Mouse (Mus musculus) CD4-positive, CD25-positive, alpha-beta regulatory T cell, adult 4 months (primary cell): ENCODE measurements around the gene Pbld1. TPM values are rescaled to one million over a fixed set of nuclear protein-coding genes. Genes with fewer than 3 reads are reported as not detected.
A peak's percentile ranks its signal among the peaks of the same experiment; 100 is the strongest.

Experiments
- ATAC-seq: one replicate; pipeline ENCODE4 v1.8.0; 2017
- polyA plus RNA-seq, 2 experiments: library from polyadenylated mRNA; unstranded; fragments of 100-300 nt; shearing (Covaris generic); gene quantifications; one replicate each; pipeline ENCODE4 v1.2.1; 2017

Pbld1 gene
- polyA plus RNA-seq, 2 experiments from 2014 or later: 0.13 TPM; not detected in 1

DNA sequence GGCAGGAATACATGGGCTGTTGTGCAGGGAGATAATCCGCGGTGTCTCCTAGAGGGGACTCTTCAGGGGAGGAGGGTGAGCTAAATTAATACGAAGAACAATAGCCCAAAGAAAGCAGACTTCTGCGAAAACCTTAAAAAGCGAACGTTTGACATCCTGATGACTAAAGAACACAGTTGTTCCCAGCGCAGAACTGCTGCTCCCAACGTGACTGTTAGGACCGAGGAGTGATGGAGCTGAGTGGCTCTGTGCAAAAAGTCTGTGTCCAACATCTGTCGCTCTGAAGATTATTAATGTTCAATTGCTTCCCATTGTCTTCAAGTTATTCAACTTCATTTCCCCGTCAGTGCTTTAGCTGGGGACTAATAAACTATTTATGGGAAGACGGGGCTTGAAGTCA lies 38.2 kb downstream of the Pbld1 start:
- no peak for ATAC-seq

GRCm38 (mm10) chr10:63099521-63099920 lies 39.6 kb downstream of the Pbld1 start, which contains the start of gene Atoh7:
Gene Atoh7 (plus strand): TSS chr10:63099651.
- ATAC-seq: no peak

GRCm38 (mm10) chr10:63099941-63100562 lies 40.1 kb downstream of the Pbld1 start:
- ATAC-seq: no peak

DNA sequence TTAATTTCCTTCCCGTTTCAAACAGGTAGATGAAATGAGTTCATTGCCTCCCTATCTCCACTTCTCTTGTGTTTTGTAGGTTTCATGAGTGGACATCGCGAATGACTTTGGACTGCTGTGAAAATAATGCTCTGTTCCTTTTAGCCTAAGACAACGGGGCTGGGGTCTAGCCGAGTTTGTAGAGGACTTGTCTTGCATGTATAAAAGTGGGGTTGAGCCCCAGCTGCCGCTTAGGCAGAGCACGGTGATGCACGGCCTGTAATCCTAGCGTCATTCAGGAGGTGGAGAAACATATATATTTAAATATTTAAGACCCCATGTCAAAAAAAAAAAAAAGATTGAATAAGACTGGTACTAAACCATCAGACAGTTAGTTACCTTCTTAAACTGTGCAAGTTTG lies 40.7 kb downstream of the Pbld1 start:
- ATAC-seq: no peak

GRCm38 (mm10) chr10:63113027-63113604 lies 53.2 kb downstream of the Pbld1 start:
- peak; percentile 34 for ATAC-seq

DNA sequence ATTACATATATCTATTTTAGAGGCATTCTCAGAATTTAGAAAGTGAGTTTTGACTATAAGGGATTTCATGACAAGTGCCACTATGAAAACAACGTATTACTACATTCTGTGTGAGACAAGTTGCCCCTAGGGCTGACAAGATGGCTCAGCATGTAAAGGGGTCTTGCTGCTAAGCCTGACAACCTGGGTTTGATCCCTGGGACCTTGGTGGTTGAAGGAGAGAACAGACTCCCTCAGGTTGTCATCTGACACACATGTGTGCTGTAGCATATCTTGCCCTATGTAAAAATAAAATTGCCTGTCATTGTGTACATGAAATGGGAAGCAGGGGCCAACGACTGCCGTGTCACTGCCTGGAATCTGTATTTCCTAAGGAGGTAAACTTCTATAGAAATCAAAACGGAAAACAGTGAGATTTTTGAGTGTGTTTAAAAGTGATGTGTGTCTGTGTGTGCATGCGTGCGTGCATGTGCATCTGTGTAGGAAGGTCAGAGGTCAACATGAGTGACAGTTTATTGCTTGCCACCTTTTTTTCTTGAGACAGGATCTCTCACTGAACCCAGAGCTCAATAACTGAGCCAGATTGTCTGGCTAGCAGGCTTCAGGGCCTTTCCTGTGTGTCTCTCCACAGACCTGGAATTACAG lies 53.9 kb downstream of the Pbld1 start:
- no peak for ATAC-seq

DNA sequence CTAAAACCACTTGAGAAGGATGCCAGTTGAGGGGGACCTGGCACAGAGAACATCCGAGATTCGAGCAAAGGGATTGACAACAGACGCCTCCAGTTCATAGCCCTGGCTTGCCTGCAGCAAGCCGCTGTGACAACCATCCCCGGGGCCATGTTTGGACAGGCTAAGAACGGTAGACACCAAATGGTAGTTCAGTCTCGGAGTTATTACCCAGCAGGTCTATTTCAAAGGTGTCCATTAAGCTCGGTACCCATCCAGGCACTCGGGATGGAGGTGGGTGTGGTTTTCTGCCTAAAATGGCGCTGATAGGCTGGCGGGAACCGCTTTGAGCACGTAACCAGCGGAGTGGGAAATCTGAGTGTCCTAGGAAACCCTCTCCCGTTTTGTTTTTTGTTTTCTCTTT lies 55.9 kb downstream of the Pbld1 start:
- ATAC-seq: no peak

GRCm38 (mm10) chr10:63116376-63116775 lies 56.4 kb downstream of the Pbld1 start:
- ATAC-seq: no peak

GRCm38 (mm10) chr10:63117583-63117982 lies 57.6 kb downstream of the Pbld1 start:
- ATAC-seq: no peak

DNA sequence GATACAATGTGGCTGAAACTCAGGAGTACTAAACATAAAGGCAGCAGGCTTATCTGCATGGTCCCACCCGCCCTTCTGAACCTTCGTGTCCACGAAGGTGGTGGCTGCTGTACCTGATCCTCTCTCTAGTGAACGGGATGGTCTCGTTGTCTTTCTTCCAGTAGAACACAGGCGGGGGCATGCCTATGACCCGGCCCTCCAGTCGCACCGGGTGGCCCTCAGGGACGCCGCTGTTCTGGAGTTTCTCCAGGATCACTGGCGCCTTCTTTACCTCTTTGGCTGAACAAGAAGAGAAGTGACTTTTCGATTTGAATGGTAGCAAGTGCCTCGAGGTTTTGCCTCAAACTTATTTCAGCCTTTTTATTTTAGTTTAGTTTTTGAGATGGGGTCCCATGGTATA lies 60.0 kb downstream of the Pbld1 start:
- ATAC-seq: no peak

GRCm38 (mm10) chr10:63121961-63122360 lies 62.0 kb downstream of the Pbld1 start:
- ATAC-seq: no peak

DNA sequence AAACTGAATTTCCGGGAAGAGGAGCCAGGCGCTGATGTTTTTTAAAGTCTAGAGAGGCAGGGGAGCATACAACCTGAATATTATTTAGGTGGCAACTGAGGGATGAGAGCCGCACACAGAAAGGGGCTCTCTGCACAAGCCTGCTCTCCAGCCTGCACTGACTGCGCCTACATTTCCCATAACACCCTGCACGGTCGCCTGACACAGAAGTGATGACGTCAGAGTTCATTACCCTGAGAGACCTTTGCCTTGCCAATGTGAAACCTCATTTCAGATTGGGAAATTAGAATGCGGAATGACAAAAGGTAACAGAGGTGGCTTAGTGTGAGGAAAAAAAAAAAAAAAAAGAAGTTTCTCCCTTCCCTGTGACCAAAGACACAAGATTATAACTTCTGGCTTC lies 62.6 kb downstream of the Pbld1 start:
- ATAC-seq: no peak

- no peak for ATAC-seq
Measured at GRCm38 (mm10) chr10:63123141-63123540, 63.2 kb downstream of the Pbld1 start.

- no peak for ATAC-seq
Measured at GRCm38 (mm10) chr10:63124016-63124415, 64.1 kb downstream of the Pbld1 start.

GRCm38 (mm10) chr10:63125343-63125742 lies 65.4 kb downstream of the Pbld1 start:
- ATAC-seq: no peak

DNA sequence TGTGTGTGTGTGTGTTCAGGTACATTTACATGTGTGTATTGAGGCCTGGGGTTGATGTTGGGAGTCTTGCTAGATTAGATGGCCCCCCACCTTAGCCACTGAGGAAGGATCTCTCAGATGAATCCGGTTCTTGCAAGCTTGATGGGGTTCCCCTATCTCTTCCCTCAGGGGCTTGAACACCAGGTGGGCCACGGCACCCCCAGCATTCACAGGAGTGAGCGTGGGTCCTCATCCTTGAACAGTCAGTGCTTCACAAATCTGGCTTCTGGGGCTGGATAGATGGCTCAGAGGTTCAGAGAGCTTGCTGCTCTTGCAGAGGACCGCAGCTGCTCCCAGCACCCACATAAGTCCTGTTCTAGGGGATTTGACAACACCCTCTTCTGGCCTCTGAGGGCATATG lies 66.2 kb downstream of the Pbld1 start:
- ATAC-seq: no peak

- ATAC-seq: no peak
Measured at GRCm38 (mm10) chr10:63127156-63127555, 67.2 kb downstream of the Pbld1 start.

Other genes starting within 250 kb of the Pbld1 start
- 1 to 10 TPM; 6.9 to 7.2 TPM for gene Tet1, start 151.2 kb upstream of the Pbld1 start, polyA plus RNA-seq
- 1 to 10 TPM; 2.9 to 3.4 TPM for gene Slc25a16, start 139.5 kb upstream of the Pbld1 start, polyA plus RNA-seq
- gene Dna2, start 113.1 kb upstream of the Pbld1 start, polyA plus RNA-seq: 1 to 10 TPM; 2.0 to 3.0 TPM
- 10 to 100 TPM; 41.0 to 52.8 TPM for gene Rufy2, start 79.9 kb upstream of the Pbld1 start, polyA plus RNA-seq
- gene Hnrnph3, start 35.9 kb upstream of the Pbld1 start, polyA plus RNA-seq: 100 to 1,000 TPM; 101 to 116 TPM
- gene Pbld2, start 35.8 kb upstream of the Pbld1 start, polyA plus RNA-seq: under 1 TPM; 0.46 to 0.95 TPM
- not detected for gene Atoh7, start 39.5 kb downstream of the Pbld1 start, polyA plus RNA-seq
- not detected for gene Mypn, start 143.8 kb downstream of the Pbld1 start, polyA plus RNA-seq
- 100 to 1,000 TPM in 1 of 2 experiments, 10 to 100 TPM in 1; 70.4 to 105 TPM for gene Herc4, start 183.6 kb downstream of the Pbld1 start, polyA plus RNA-seq